Mouse (Mus musculus) liver, embryonic 11.5 days (tissue): Measurements from ENCODE around the gene Ccdc82. TPM values are rescaled to one million over a fixed set of nuclear protein-coding genes. Genes with fewer than 3 reads are reported as not detected.

ENCODE experiments used
- ATAC-seq: fragments of 200-750 bp; cut with Nextera tagmentation; replicated peaks from 2 replicates; pipeline ENCODE4 v1.8.0; 2017; ENCODE audit warnings: moderate number of reproducible peaks, mild to moderate bottlenecking, moderate TSS enrichment, moderate library complexity; ENCODE audit not compliant: low FRiP score
- DNase-seq: peaks from one replicate; pipeline ENCODE4 v3.0.0-alpha.2; 2017; ENCODE audit warnings: low spot score
- H3K27ac ChIP-seq: fragments of 300-500 bp; sonication (generic); 2 replicates; pipeline ENCODE4 v1.5.1; 2014; ENCODE audit warnings: mild to moderate bottlenecking, low read depth, low read length, control low read depth
- H3K27me3 ChIP-seq: fragments of 300-500 bp; sonication (generic); replicated peaks from 2 replicates; pipeline ENCODE4 v1.6.1; 2014; ENCODE audit warnings: low read length, mixed read lengths; ENCODE audit not compliant: control insufficient read depth, insufficient read depth
- H3K36me3 ChIP-seq: fragments of 300-500 bp; sonication (generic); 2 replicates; pipeline ENCODE4 v1.6.1; 2014; ENCODE audit warnings: mild to moderate bottlenecking, low read length, moderate library complexity, mixed read lengths; ENCODE audit not compliant: control insufficient read depth, insufficient read depth
- H3K4me1 ChIP-seq: fragments of 300-500 bp; sonication (generic); replicated peaks from 2 replicates; pipeline ENCODE4 v1.6.1; 2014; ENCODE audit warnings: low read length, mixed read lengths; ENCODE audit not compliant: control insufficient read depth, insufficient read depth
- H3K4me2 ChIP-seq: fragments of 300-500 bp; sonication (generic); 2 replicates; pipeline ENCODE4 v1.6.1; 2014; ENCODE audit warnings: mild to moderate bottlenecking, control low read depth, moderate library complexity
- H3K4me3 ChIP-seq: fragments of 300-500 bp; sonication (generic); 2 replicates; pipeline ENCODE4 v1.5.1; 2014; ENCODE audit warnings: low read depth, low read length, control low read depth
- H3K9ac ChIP-seq: fragments of 300-500 bp; sonication (generic); 2 replicates; pipeline ENCODE4 v1.6.1; 2014; ENCODE audit warnings: low read depth, low read length, control low read depth
- H3K9me3 ChIP-seq: fragments of 300-500 bp; sonication (generic); 2 replicates; pipeline ENCODE4 v1.6.1; 2016; ENCODE audit warnings: low read length, inconsistent platforms, mixed read lengths; ENCODE audit not compliant: control insufficient read depth
- WGBS: fragments of 180-500 bp; shearing (Covaris S2); extraction: QIAGEN DNeasy Blood & Tissue Kit; methylation state at CpG from one replicate; pipeline ENCODE4 v1.1.7; 2014; 5-methylcytosine and 5-hydroxymethylcytosine counted together
- polyA plus RNA-seq: library from polyadenylated mRNA; unstranded; fragments of >200 nt; fragmentation: Nextera tagmentation; extraction: Ambion mirVana; gene quantifications from 2 replicates; pipeline ENCODE4 v1.2.1, GENCODE M21; 2014

The Ccdc82 gene
- polyA plus RNA-seq, 1 experiment from 2014 or later = 15.1 TPM

GRCm38 (mm10) chr9:13313923-13314322 is 67.2 kb downstream of the Ccdc82 start:
- H3K36me3 ChIP-seq = no peaks in the 10 kb centered on the region
- DNase-seq = no peak
- H3K4me1 ChIP-seq = peaks cover 9% of the 10 kb centered on the region
- no peak overlapping the region for H3K4me2 ChIP-seq
- no peak overlapping the region for H3K9ac ChIP-seq
- ATAC-seq = no peak
- H3K4me3 ChIP-seq = no peak overlapping the region
- no peaks in the 10 kb centered on the region for H3K9me3 ChIP-seq
- H3K27ac ChIP-seq = no peak overlapping the region
- H3K27me3 ChIP-seq = no peaks in the 10 kb centered on the region
- 88% methylated on average over 2 of the region's 2 CpGs for WGBS

GRCm38 (mm10) chr9:13314577-13315004 is 67.8 kb downstream of the Ccdc82 start:
- H3K27me3 ChIP-seq = no peaks in the 10 kb centered on the region
- no peak overlapping the region for H3K4me3 ChIP-seq
- no peak for ATAC-seq
- no peaks in the 10 kb centered on the region for H3K9me3 ChIP-seq
- DNase-seq = no peak
- no peak overlapping the region for H3K27ac ChIP-seq
- no peak overlapping the region for H3K4me2 ChIP-seq
- WGBS = 69% methylated on average over 5 of the region's 5 CpGs
- H3K9ac ChIP-seq = no peak overlapping the region
- no peaks in the 10 kb centered on the region for H3K36me3 ChIP-seq
- peaks cover 9% of the 10 kb centered on the region for H3K4me1 ChIP-seq

GRCm38 (mm10) chr9:13315393-13315792 is 68.6 kb downstream of the Ccdc82 start:
- peaks cover 2% of the 10 kb centered on the region for H3K4me1 ChIP-seq
- no peaks in the 10 kb centered on the region for H3K9me3 ChIP-seq
- H3K36me3 ChIP-seq = no peaks in the 10 kb centered on the region
- no peak overlapping the region for H3K27ac ChIP-seq
- no peaks in the 10 kb centered on the region for H3K27me3 ChIP-seq
- 67% methylated on average over 5 of the region's 5 CpGs for WGBS
- no peak overlapping the region for H3K4me3 ChIP-seq
- H3K9ac ChIP-seq = no peak overlapping the region
- DNase-seq = no peak
- ATAC-seq = no peak
- H3K4me2 ChIP-seq = no peak overlapping the region

- ATAC-seq (no peak), DNase-seq (no peak)
- H3K9ac ChIP-seq = no peak overlapping the region
- no peaks in the 10 kb centered on the region for H3K9me3 ChIP-seq
- H3K4me3 ChIP-seq = no peak overlapping the region
- H3K4me2 ChIP-seq = no peak overlapping the region
- no peak overlapping the region for H3K27ac ChIP-seq
- H3K27me3 ChIP-seq = no peaks in the 10 kb centered on the region
- peaks cover 8% of the 10 kb centered on the region; the same call in 1 of the 2 replicates for H3K4me1 ChIP-seq
- WGBS = 83% methylated on average over 2 of the region's 2 CpGs
- no peaks in the 10 kb centered on the region for H3K36me3 ChIP-seq
These were observed 72.8 kb downstream of the Ccdc82 start for GRCm38 (mm10) chr9:13319566-13319965.

GRCm38 (mm10) chr9:13320800-13321364 is 74.1 kb downstream of the Ccdc82 start:
- no peaks in the 10 kb centered on the region for H3K36me3 ChIP-seq
- 65% methylated on average over 5 of the region's 5 CpGs for WGBS
- no peaks in the 10 kb centered on the region for H3K27me3 ChIP-seq
- H3K27ac ChIP-seq = no peak overlapping the region
- DNase-seq (no peak), ATAC-seq (no peak)
- no peak overlapping the region for H3K9ac ChIP-seq
- H3K9me3 ChIP-seq = no peaks in the 10 kb centered on the region
- H3K4me3 ChIP-seq = no peak overlapping the region
- peaks cover 8% of the 10 kb centered on the region; the same call in 1 of the 2 replicates for H3K4me1 ChIP-seq
- H3K4me2 ChIP-seq = no peak overlapping the region

GRCm38 (mm10) chr9:13323074-13323473 is 76.3 kb downstream of the Ccdc82 start:
- 68% methylated on average over 2 of the region's 2 CpGs for WGBS
- Histone ChIP-seq H3K4me1 (peaks cover 8% of the 10 kb centered on the region; the same call in 1 of the 2 replicates), H3K9ac (no peak overlapping the region), H3K27ac (no peak overlapping the region), H3K27me3 (no peaks in the 10 kb centered on the region), H3K4me2 (no peak overlapping the region), H3K36me3 (no peaks in the 10 kb centered on the region), H3K4me3 (no peak overlapping the region), H3K9me3 (no peaks in the 10 kb centered on the region)
- no peak for DNase-seq
- ATAC-seq = no peak

GRCm38 (mm10) chr9:13323612-13324011 is 76.9 kb downstream of the Ccdc82 start:
- no peak overlapping the region for H3K4me3 ChIP-seq
- WGBS = 24% methylated on average over 1 of the region's 1 CpGs
- H3K4me2 ChIP-seq = no peak overlapping the region
- no peaks in the 10 kb centered on the region for H3K27me3 ChIP-seq
- H3K36me3 ChIP-seq = no peaks in the 10 kb centered on the region
- H3K4me1 ChIP-seq = peaks cover 8% of the 10 kb centered on the region; the same call in 1 of the 2 replicates
- H3K9me3 ChIP-seq = no peaks in the 10 kb centered on the region
- ATAC-seq = no peak
- DNase-seq = no peak
- H3K27ac ChIP-seq = no peak overlapping the region
- no peak overlapping the region for H3K9ac ChIP-seq

Other genes with a start within 250 kb of the Ccdc82 start
- 3.0 and 3.3 TPM in 2 replicates for gene Jrkl, start 1.1 kb upstream of the Ccdc82 start, polyA plus RNA-seq
- gene Maml2, start 51.0 kb downstream of the Ccdc82 start, polyA plus RNA-seq = 2.6 and 3.4 TPM in 2 replicates
- not detected in 2 replicates for gene Gm17571, start 199.8 kb downstream of the Ccdc82 start, polyA plus RNA-seq